Mouse (Mus musculus) cerebellum, adult 9-11 months (tissue): Measurements from ENCODE around the gene Kcnh7.

ENCODE experiments used
- DNase-seq: peaks from one replicate; pipeline ENCODE4 v3.0.0; 2022

Gene Kcnh7

GRCm38 (mm10) chr2:62644891-62645290 is 539.2 kb downstream of the Kcnh7 start:
- DNase-seq = no peak
